Mouse (Mus musculus) embryonic facial prominence, embryonic 15.5 days (tissue): ENCODE results near the gene Anxa4. TPM values are rescaled to one million over a fixed set of nuclear protein-coding genes. Genes with fewer than 3 reads are reported as not detected.
A peak's percentile ranks its signal among the peaks of the same experiment; 100 is the strongest.

ENCODE experiments used
- ATAC-seq: fragments of 200-750 bp; cut with Nextera tagmentation; 2 replicates; pipeline ENCODE4 v1.8.0; 2017; ENCODE audit warnings: low read depth, moderate TSS enrichment; ENCODE audit not compliant: insufficient number of reproducible peaks, low FRiP score, low TSS enrichment
- H3K27ac ChIP-seq: fragments of 300-500 bp; sonication (generic); replicated peaks from 2 replicates; pipeline ENCODE4 v1.5.1; 2015; ENCODE audit warnings: mild to moderate bottlenecking, inconsistent platforms
- H3K27me3 ChIP-seq: fragments of 300-500 bp; sonication (generic); 2 replicates; pipeline ENCODE4 v1.6.1; 2015; ENCODE audit warnings: inconsistent platforms
- H3K36me3 ChIP-seq: fragments of 300-500 bp; sonication (generic); 2 replicates; pipeline ENCODE4 v1.6.1; 2015; ENCODE audit warnings: mild to moderate bottlenecking, inconsistent platforms
- H3K4me1 ChIP-seq: fragments of 300-500 bp; sonication (generic); 2 replicates; pipeline ENCODE4 v1.6.1; 2015; ENCODE audit warnings: inconsistent platforms
- H3K4me2 ChIP-seq: fragments of 300-500 bp; sonication (generic); replicated peaks from 2 replicates; pipeline ENCODE4 v1.6.1; 2015; ENCODE audit warnings: mild to moderate bottlenecking, inconsistent platforms
- H3K4me3 ChIP-seq: fragments of 300-500 bp; sonication (generic); replicated peaks from 2 replicates; pipeline ENCODE4 v1.5.1; 2015; ENCODE audit warnings: mild to moderate bottlenecking, inconsistent platforms
- H3K9ac ChIP-seq: fragments of 300-500 bp; sonication (generic); 2 replicates; pipeline ENCODE4 v1.6.1; 2015; ENCODE audit warnings: inconsistent platforms
- H3K9me3 ChIP-seq: fragments of 300-500 bp; sonication (generic); replicated peaks from 2 replicates; pipeline ENCODE4 v1.6.1; 2016; ENCODE audit warnings: inconsistent platforms
- WGBS: fragments of 180-500 bp; shearing (Covaris S2); methylation state at CpG from one replicate; pipeline ENCODE4 v1.1.7; 2015; 5-methylcytosine and 5-hydroxymethylcytosine counted together
- polyA plus RNA-seq: library from polyadenylated mRNA; unstranded; fragments of >200 nt; fragmentation: Nextera tagmentation; extraction: Ambion mirVana; gene quantifications from 2 replicates; pipeline ENCODE4 v1.2.1, GENCODE M21; 2015

Anxa4 gene
- polyA plus RNA-seq, 1 experiment from 2014 or later, result 50.7 TPM

DNA sequence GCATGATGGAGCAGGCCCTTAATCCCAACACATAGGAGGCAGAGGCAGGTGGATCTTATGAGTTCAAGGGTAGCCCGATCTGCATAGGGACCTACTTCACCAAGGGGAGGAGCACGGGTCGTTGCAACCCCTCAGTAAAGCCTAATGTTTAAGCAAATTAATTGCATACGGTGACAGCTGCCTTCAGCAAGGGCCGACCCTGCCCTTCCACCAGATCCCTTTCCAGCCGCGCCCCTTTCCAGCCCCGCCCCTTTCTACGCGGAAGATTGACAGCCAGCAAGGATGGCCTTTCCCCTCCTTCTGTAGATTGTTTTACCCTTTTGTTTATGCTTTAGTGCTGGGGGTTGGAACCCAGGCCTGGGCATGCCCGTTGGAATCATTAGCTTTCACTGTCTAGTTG, 8.0 kb upstream of the Anxa4 start:
- Histone ChIP-seq H3K4me1 (no peaks in the 10 kb centered on the region), H3K27me3 (no peaks in the 10 kb centered on the region), H3K4me2 (no peak overlapping the region), H3K4me3 (no peak overlapping the region), H3K9me3 (no peaks in the 10 kb centered on the region), H3K9ac (no peak overlapping the region), H3K27ac (no peak overlapping the region), H3K36me3 (no peaks in the 10 kb centered on the region)
- 28% methylated on average over 11 of the region's 11 CpGs for WGBS
- no peak for ATAC-seq

DNA sequence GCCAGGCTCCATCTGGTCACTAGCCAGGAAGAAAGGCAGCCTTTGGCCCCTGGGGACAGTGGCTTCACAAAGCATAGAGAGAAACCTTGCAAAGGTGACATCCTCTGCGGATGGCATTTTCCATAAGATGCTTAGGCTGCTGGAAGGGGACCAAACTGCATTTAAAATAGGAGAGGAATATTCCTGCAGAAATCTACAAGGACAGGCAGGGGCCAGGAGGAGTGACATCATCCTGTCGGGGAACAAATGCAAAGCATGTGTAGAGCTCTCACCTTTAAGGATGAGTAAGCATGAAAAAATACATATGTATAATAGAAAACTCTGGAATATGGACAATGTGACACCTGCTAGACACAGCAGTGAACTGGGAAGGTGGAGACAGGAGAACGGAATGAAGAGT, 7.1 kb upstream of the Anxa4 start:
- no peaks in the 10 kb centered on the region for H3K9me3 ChIP-seq
- WGBS, result 76% methylated on average over 3 of the region's 3 CpGs
- no peak overlapping the region for H3K9ac ChIP-seq
- H3K4me3 ChIP-seq, result no peak overlapping the region
- ATAC-seq, result no peak
- H3K4me1 ChIP-seq, result no peaks in the 10 kb centered on the region
- no peak overlapping the region for H3K27ac ChIP-seq
- no peaks in the 10 kb centered on the region for H3K27me3 ChIP-seq
- no peak overlapping the region for H3K4me2 ChIP-seq
- no peaks in the 10 kb centered on the region for H3K36me3 ChIP-seq

- H3K4me1 ChIP-seq, result peaks cover 12% of the 10 kb centered on the region
- H3K27ac ChIP-seq, result no peak overlapping the region
- WGBS, result 49% methylated on average over 4 of the region's 4 CpGs
- H3K4me2 ChIP-seq, result no peak overlapping the region
- no peaks in the 10 kb centered on the region for H3K36me3 ChIP-seq
- no peak for ATAC-seq
- H3K27me3 ChIP-seq, result peaks cover 4% of the 10 kb centered on the region; the same call in 1 of the 2 replicates
- H3K4me3 ChIP-seq, result no peak overlapping the region
- H3K9me3 ChIP-seq, result no peaks in the 10 kb centered on the region
- H3K9ac ChIP-seq, result no peak overlapping the region
Observed at GRCm38 (mm10) chr6:86797455-86797854, 4.1 kb upstream of the Anxa4 start.

- peak overlapping the region; percentile 77 for H3K4me3 ChIP-seq
- no peak for ATAC-seq
- H3K27me3 ChIP-seq, result peaks cover 10% of the 10 kb centered on the region
- H3K9me3 ChIP-seq, result no peaks in the 10 kb centered on the region
- H3K9ac ChIP-seq, result no peak overlapping the region
- H3K36me3 ChIP-seq, result no peaks in the 10 kb centered on the region
- no peak overlapping the region for H3K27ac ChIP-seq
- WGBS, result 49% methylated on average over 5 of the region's 5 CpGs
- peaks cover 15% of the 10 kb centered on the region for H3K4me1 ChIP-seq
- peak overlapping the region; percentile 90 for H3K4me2 ChIP-seq
Observed at GRCm38 (mm10) chr6:86793957-86794356, 573 bp upstream of the Anxa4 start.

- Histone ChIP-seq H3K4me3 (no peak overlapping the region), H3K4me2 (no peak overlapping the region), H3K27ac (no peak overlapping the region), H3K36me3 (no peaks in the 10 kb centered on the region), H3K9ac (no peak overlapping the region), H3K27me3 (peaks cover 10% of the 10 kb centered on the region), H3K9me3 (no peaks in the 10 kb centered on the region), H3K4me1 (peaks cover 15% of the 10 kb centered on the region)
- ATAC-seq, result no peak
- WGBS, result 84% methylated on average over 10 of the region's 10 CpGs
Observed at GRCm38 (mm10) chr6:86790351-86790943, 2.9 kb downstream of the Anxa4 start.

GRCm38 (mm10) chr6:86788242-86788641, 5.1 kb downstream of the Anxa4 start:
- WGBS, result 76% methylated on average over 4 of the region's 4 CpGs
- H3K27ac ChIP-seq, result no peak overlapping the region

DNA sequence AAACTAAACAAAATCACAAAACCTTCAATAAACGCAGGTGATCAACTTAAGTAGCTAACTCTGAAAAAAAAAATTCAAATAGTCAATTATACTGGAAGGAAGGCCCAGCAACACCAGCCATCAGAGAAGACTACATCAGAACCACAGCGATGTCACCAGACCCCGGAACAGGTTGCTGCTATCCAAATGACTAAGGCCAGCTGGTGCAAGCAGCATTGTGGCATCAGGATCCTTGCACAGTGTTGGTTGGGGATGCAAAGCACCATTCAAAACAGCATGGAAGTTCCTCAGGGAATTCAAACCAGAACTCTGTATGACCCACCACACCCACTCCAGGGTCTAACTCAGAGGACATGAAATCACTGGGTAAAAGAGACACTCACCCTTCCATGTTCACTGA, 6.8 kb downstream of the Anxa4 start:
- H3K27ac ChIP-seq, result no peak overlapping the region
- ATAC-seq, result no peak
- no peak overlapping the region for H3K4me2 ChIP-seq
- H3K4me3 ChIP-seq, result no peak overlapping the region
- H3K9me3 ChIP-seq, result no peaks in the 10 kb centered on the region
- H3K9ac ChIP-seq, result no peak overlapping the region
- no peaks in the 10 kb centered on the region for H3K36me3 ChIP-seq
- no peaks in the 10 kb centered on the region for H3K27me3 ChIP-seq
- H3K4me1 ChIP-seq, result no peaks in the 10 kb centered on the region
- WGBS, result 94% methylated on average over 3 of the region's 3 CpGs

More at GRCm38 (mm10) chr6:86788242-86788641, 5.1 kb downstream of the Anxa4 start:
- no peak overlapping the region for H3K9ac ChIP-seq
- no peaks in the 10 kb centered on the region for H3K36me3 ChIP-seq
- no peak overlapping the region for H3K4me2 ChIP-seq
- no peak overlapping the region for H3K4me3 ChIP-seq
- no peak for ATAC-seq
- H3K4me1 ChIP-seq, result peaks cover 9% of the 10 kb centered on the region
- no peaks in the 10 kb centered on the region for H3K9me3 ChIP-seq
- peaks cover 6% of the 10 kb centered on the region for H3K27me3 ChIP-seq

DNA sequence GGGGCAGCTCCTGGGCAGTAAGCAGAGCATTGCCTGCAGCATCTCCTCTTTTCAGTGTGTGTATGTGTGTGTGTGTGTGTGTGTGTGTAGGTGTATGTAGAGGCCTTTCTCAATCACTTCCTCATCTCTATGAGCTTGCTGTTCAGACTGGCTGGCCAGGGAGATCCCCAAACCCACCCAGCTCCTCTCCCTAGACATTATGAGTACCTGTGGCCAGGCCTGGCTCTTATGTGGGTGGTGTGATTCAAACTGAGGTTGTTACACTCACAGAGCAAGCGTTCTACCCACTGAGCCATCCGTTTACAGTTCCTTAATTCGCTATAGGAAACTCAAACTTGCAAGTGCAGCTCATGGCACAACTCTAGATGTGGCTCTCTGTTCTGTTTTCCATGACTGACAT, 8.6 kb downstream of the Anxa4 start:
- no peaks in the 10 kb centered on the region for H3K9me3 ChIP-seq
- 74% methylated on average over 3 of the region's 3 CpGs for WGBS

GRCm38 (mm10) chr6:86782342-86782741, 11.0 kb downstream of the Anxa4 start:
- WGBS, result 67% methylated on average over 3 of the region's 3 CpGs
- Histone ChIP-seq H3K4me2 (no peak overlapping the region), H3K36me3 (no peaks in the 10 kb centered on the region), H3K9ac (no peak overlapping the region), H3K4me3 (no peak overlapping the region), H3K4me1 (no peaks in the 10 kb centered on the region), H3K9me3 (no peaks in the 10 kb centered on the region), H3K27me3 (no peaks in the 10 kb centered on the region), H3K27ac (no peak overlapping the region)
- ATAC-seq, result no peak

More for the DNA sequence above, 8.6 kb downstream of the Anxa4 start:
- Histone ChIP-seq H3K27me3 (no peaks in the 10 kb centered on the region), H3K9ac (no peak overlapping the region), H3K27ac (no peak overlapping the region), H3K4me2 (no peak overlapping the region), H3K4me3 (no peak overlapping the region), H3K4me1 (no peaks in the 10 kb centered on the region), H3K36me3 (no peaks in the 10 kb centered on the region)
- no peak for ATAC-seq

DNA sequence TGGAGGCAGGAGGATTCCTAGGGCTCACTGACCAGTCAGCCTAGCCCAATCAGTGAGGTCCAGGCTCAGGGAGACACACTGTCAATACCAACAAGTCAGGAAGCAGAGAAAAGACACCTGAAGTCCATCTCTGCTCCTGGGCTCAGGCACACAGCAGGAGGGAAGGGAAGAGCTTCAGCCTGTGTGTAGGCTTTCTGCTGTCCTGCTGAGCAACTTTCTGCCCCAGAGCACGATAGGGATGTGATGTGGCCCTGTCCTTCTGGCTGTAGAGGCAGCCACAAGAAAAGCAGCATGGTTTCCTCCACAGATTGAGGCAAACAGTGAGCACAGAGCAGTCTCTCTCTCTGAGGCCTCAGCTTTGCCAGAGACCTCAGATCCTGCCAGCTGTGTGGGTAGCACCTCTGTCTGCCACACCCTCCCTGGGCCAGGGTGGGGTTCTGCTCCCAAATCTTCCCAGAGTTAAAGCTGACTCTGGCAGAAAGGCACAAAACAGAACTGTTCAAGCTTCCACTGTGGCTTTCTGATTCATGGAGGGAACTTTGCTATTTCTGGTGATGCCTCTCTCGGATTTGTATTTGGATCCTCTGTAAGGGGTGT, 11.9 kb downstream of the Anxa4 start:
- Histone ChIP-seq H3K4me1 (no peaks in the 10 kb centered on the region), H3K27me3 (no peaks in the 10 kb centered on the region), H3K36me3 (no peaks in the 10 kb centered on the region), H3K9me3 (no peaks in the 10 kb centered on the region), H3K4me2 (no peak overlapping the region), H3K27ac (no peak overlapping the region), H3K4me3 (no peak overlapping the region), H3K9ac (no peak overlapping the region)
- peak; percentile 29; the same call in 1 of the 2 replicates for ATAC-seq
- 29% methylated on average over 2 of the region's 2 CpGs for WGBS

DNA sequence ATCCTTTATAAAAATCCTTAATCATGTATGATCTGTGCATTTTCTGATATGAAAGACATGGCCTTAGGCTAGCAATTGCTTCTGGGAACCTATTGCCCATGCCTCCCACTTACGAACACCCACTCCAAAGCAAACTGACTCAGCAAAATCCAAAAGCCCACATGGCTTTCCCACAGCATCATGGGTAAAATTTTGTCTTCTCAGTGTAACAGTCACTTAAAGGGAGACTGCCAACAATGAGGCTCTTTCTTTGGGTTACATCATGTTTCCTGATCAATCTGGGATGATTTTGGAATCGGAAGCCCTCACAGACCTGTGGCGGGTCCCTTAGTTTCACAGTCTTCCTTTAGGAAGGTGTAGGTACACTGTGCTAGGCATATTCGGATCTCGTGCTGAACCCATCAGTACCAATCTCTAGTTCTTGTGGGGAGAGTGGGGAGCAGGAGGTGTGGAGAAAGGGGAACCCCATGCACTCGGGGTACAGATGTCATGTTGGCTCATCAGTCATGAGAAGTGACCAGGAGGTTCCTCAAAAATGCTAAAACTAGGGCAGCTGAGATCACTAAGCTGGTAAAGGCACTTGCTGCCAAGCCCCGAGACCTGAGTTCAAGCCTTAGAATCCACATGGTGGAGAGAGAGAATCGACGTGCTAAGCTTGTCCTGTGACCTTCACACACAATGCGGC, 14.3 kb downstream of the Anxa4 start:
- Histone ChIP-seq H3K36me3 (no peaks in the 10 kb centered on the region), H3K9me3 (no peaks in the 10 kb centered on the region), H3K27me3 (no peaks in the 10 kb centered on the region), H3K4me3 (no peak overlapping the region), H3K4me1 (0 out of 2 replicates have a peak, but pooled peaks cover 3% of the 10 kb centered on the region), H3K27ac (no peak overlapping the region), H3K4me2 (no peak overlapping the region), H3K9ac (no peak overlapping the region)
- 89% methylated on average over 10 of the region's 10 CpGs for WGBS
- ATAC-seq, result no peak
